Comparison of ENCODE assay signal across 8 mouse cellular contexts in the genomic region with DNA sequence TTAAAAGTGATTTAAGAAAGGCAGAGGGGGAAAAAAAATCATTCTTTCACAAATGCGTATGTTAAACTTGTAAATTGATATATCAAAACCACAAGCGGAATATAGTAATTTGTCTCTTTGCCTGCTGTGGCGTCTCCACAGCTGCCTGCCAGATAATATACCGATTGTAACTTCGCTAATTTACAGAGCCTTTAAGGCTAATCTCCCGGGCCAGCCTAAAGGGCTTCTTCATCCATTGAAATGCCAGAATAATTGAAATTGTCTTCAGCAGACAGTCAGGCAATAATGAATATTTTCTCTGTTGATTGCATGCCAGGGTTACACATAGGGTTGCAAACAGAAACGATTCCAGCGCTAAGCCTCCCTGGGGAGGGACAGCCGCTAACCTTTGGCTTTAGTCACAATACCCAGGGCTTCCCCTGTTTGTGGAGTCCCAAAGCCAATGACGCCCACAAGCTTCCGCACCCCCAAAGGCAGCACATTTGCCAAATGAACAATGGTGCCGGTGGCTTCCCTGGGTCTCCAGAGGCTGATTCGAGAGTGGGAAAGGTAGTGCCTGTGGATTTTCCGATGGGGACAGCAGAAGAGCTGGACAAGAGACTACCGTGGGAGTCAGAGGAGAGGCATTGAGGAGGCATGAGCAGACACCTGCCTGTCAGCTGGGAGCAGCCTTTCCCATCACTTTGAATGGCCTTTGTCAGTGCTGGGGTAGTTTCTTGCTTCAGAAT.
A peak's percentile ranks its signal among the peaks of the same experiment; 100 is the strongest.
DNase-seq lines count a peak whose midpoint lies in the region; ATAC-seq and TF ChIP-seq lines count a peak whose summit lies in the region.

No protein-coding gene starts in this region.

- H3K27ac ChIP-seq in forebrain, embryonic 16.5 days (ENCODE audit: low read length): no peak overlapping the region
- H3K27ac ChIP-seq in hindbrain, postnatal 0 days: no peak overlapping the region

- peak overlapping the region; percentile 22; the same call in 1 of the 2 replicates for H3K4me3 ChIP-seq in forebrain, embryonic 16.5 days (replicated peaks; ENCODE audit: low read length)
- peak overlapping the region; percentile 3; the same call in 1 of the 2 replicates for H3K4me3 ChIP-seq in hindbrain, postnatal 0 days (ENCODE audit: low read length)

- ATAC-seq in forebrain, embryonic 16.5 days: 0 out of 2 replicates have a peak, but pooled peaks have one; percentile 18
- no peak for ATAC-seq in hindbrain, postnatal 0 days
- no peak for ATAC-seq in megakaryocyte, adult 5-6 weeks (ENCODE audit: poor library complexity, severe bottlenecking)

- peak; percentile 6 for DNase-seq in left cerebral cortex, postnatal 4 days
- no peak for DNase-seq in left cerebral cortex, postnatal 25 days (ENCODE audit: low spot score in 2 of 2)
- peak; percentile 18 for DNase-seq in hindbrain, postnatal 0 days (ENCODE audit: low spot score)
- DNase-seq in retina, postnatal 1 day: peak; percentile 28
- DNase-seq in right cerebral cortex, adult 2 months (ENCODE audit: low spot score in 2 of 2): no peak
- no peak for DNase-seq in cerebellum, adult 9-10 months

- H3K4me2 ChIP-seq in forebrain, embryonic 16.5 days (ENCODE audit: low read length): peak overlapping the region; percentile 46
- H3K4me2 ChIP-seq in hindbrain, postnatal 0 days (ENCODE audit: low read depth, low read length): peak overlapping the region; percentile 43

- intact Hi-C loops in left cerebral cortex, postnatal 4 days (cut with DNase I): no loop called here
- intact Hi-C loops in left cerebral cortex, postnatal 25 days (cut with DNase I): no loop called here

- peaks cover 6% of the 10 kb centered on the region for H3K4me1 ChIP-seq in forebrain, embryonic 16.5 days (replicated peaks; ENCODE audit: control insufficient read depth, insufficient read depth, low read length)
- H3K4me1 ChIP-seq in hindbrain, postnatal 0 days (ENCODE audit: insufficient read depth, low read length): no peaks in the 10 kb centered on the region

- no peaks in the 10 kb centered on the region for H3K27me3 ChIP-seq in forebrain, embryonic 16.5 days (replicated peaks; ENCODE audit: control insufficient read depth, insufficient read depth, low read length)
- H3K27me3 ChIP-seq in hindbrain, postnatal 0 days (ENCODE audit: insufficient read depth, low read length): no peaks in the 10 kb centered on the region

- H3K9me3 ChIP-seq in forebrain, embryonic 16.5 days (ENCODE audit: control insufficient read depth, low read length): no peaks in the 10 kb centered on the region
- H3K9me3 ChIP-seq in hindbrain, postnatal 0 days (ENCODE audit: low read length): no peaks in the 10 kb centered on the region

- WGBS in forebrain, embryonic 16.5 days: 7% methylated on average over 15 of the region's 15 CpGs
- 12% methylated on average over 15 of the region's 15 CpGs for WGBS in hindbrain, postnatal 0 days

- TF ChIP-seq CTCF in hindbrain, postnatal 0 days (IDR thresholded peaks at IDR 0.05; ENCODE audit: low read depth): no peak

- H3K36me3 ChIP-seq in forebrain, embryonic 16.5 days (ENCODE audit: control insufficient read depth, insufficient read depth): no peaks in the 10 kb centered on the region
- no peaks in the 10 kb centered on the region for H3K36me3 ChIP-seq in hindbrain, postnatal 0 days (ENCODE audit: insufficient read depth, low read length)

- no peak overlapping the region for H3K9ac ChIP-seq in forebrain, embryonic 16.5 days (replicated peaks; ENCODE audit: low read depth, low read length)
- H3K9ac ChIP-seq in hindbrain, postnatal 0 days (replicated peaks; ENCODE audit: low read length): no peak overlapping the region

Comparison
In these comparisons a context has a peak if more than half of its experiments do, and no peak if none do; other contexts are left out.
1. DNase-seq: peak in left cerebral cortex, postnatal 4 days (single experiment), hindbrain, postnatal 0 days (single experiment) and retina, postnatal 1 day (single experiment); none in left cerebral cortex, postnatal 25 days (0 of 2), right cerebral cortex, adult 2 months (0 of 2) and cerebellum, adult 9-10 months (single experiment).